Mouse (Mus musculus): Measurements from ENCODE around the gene Hoxd11. TPM values are rescaled to one million over a fixed set of nuclear protein-coding genes. Genes with fewer than 3 reads are reported as not detected.

Hoxd11 gene
- total RNA-seq, 2 experiments from 2014 or later, result not detected

- no peak for DNase-seq (ENCODE audit: low spot score)
Measured at GRCm38 (mm10) chr2:74663291-74663925, 15.9 kb upstream of the Hoxd11 start.

GRCm38 (mm10) chr2:74666411-74666810 is 12.9 kb upstream of the Hoxd11 start:
- DNase-seq (ENCODE audit: low spot score), result no peak

GRCm38 (mm10) chr2:74667191-74667841 is 12.0 kb upstream of the Hoxd11 start:
- no peak for DNase-seq (ENCODE audit: low spot score)

- no peak for DNase-seq (ENCODE audit: low spot score)
Measured at GRCm38 (mm10) chr2:74667842-74668357, 11.5 kb upstream of the Hoxd11 start, which contains the start of gene Hoxd13. Gene Hoxd13, plus strand, starts transcription at chr2:74668310.

- DNase-seq (ENCODE audit: low spot score), result no peak
Measured at GRCm38 (mm10) chr2:74668370-74669229, 10.8 kb upstream of the Hoxd11 start.

GRCm38 (mm10) chr2:74669230-74669578 is 10.2 kb upstream of the Hoxd11 start:
- no peak for DNase-seq (ENCODE audit: low spot score)

- no peak for DNase-seq (ENCODE audit: low spot score)
Measured at GRCm38 (mm10) chr2:74669650-74670235, 9.6 kb upstream of the Hoxd11 start.

- no peak for DNase-seq (ENCODE audit: low spot score)
Measured at GRCm38 (mm10) chr2:74670632-74671188, 8.6 kb upstream of the Hoxd11 start.

GRCm38 (mm10) chr2:74671847-74672246 is 7.5 kb upstream of the Hoxd11 start:
- DNase-seq (ENCODE audit: low spot score), result no peak

- DNase-seq (ENCODE audit: low spot score), result peak; percentile 41
Measured at GRCm38 (mm10) chr2:74672481-74673362, 6.6 kb upstream of the Hoxd11 start.

- no peak for DNase-seq (ENCODE audit: low spot score)
Measured at GRCm38 (mm10) chr2:74673835-74674425, 5.4 kb upstream of the Hoxd11 start.

GRCm38 (mm10) chr2:74674881-74675665 is 4.3 kb upstream of the Hoxd11 start, which contains the start of gene Hoxd12:
Gene Hoxd12, plus strand, starts transcription at chr2:74675013.
- no peak for DNase-seq (ENCODE audit: low spot score)

GRCm38 (mm10) chr2:74675666-74676282 is 3.6 kb upstream of the Hoxd11 start:
- no peak for DNase-seq (ENCODE audit: low spot score)

- no peak for DNase-seq (ENCODE audit: low spot score)
Measured at GRCm38 (mm10) chr2:74676376-74677052, 2.8 kb upstream of the Hoxd11 start.

- no peak for DNase-seq (ENCODE audit: low spot score)
Measured at GRCm38 (mm10) chr2:74677106-74677505, 2.3 kb upstream of the Hoxd11 start.

GRCm38 (mm10) chr2:74679596-74679971 is 227 bp downstream of the Hoxd11 start:
- DNase-seq (ENCODE audit: low spot score), result no peak

GRCm38 (mm10) chr2:74679980-74680379 is 623 bp downstream of the Hoxd11 start:
- DNase-seq (ENCODE audit: low spot score), result no peak

All from gastrocnemius, adult 18-20 months (tissue).